Mouse (Mus musculus) midbrain, postnatal 0 days (tissue): Measurements from ENCODE around the gene Sh3bp1. TPM values are rescaled to one million over a fixed set of nuclear protein-coding genes. Genes with fewer than 3 reads are reported as not detected.

ENCODE experiments used
- ATAC-seq: fragments of 200-750 bp; cut with Nextera tagmentation; 2 replicates; pipeline ENCODE4 v1.8.0; 2017; ENCODE audit warnings: moderate number of reproducible peaks, mild to moderate bottlenecking, moderate TSS enrichment, moderate library complexity; ENCODE audit not compliant: low FRiP score
- DNase-seq: peaks from one replicate; pipeline ENCODE4 v3.0.0-alpha.2; 2015; ENCODE audit warnings: low spot score
- H3K27ac ChIP-seq: fragments of 300-500 bp; sonication (generic); 2 replicates; pipeline ENCODE4 v1.5.1; 2014; ENCODE audit warnings: low read depth, mild to moderate bottlenecking, low read length, mixed read lengths
- H3K27me3 ChIP-seq: fragments of 300-500 bp; sonication (generic); 2 replicates; pipeline ENCODE4 v1.6.1; 2014; ENCODE audit warnings: low read length, control low read depth, mixed read lengths; ENCODE audit not compliant: insufficient read depth
- H3K36me3 ChIP-seq: fragments of 300-500 bp; sonication (generic); 2 replicates; pipeline ENCODE4 v1.6.1; 2014; ENCODE audit warnings: low read length, control low read depth, mixed read lengths; ENCODE audit not compliant: insufficient read depth
- H3K4me1 ChIP-seq: fragments of 300-500 bp; sonication (generic); 2 replicates; pipeline ENCODE4 v1.6.1; 2014; ENCODE audit warnings: mild to moderate bottlenecking, control low read depth, antibody characterized with exemption, low read length, mixed read lengths; ENCODE audit not compliant: insufficient read depth
- H3K4me2 ChIP-seq: fragments of 300-500 bp; sonication (generic); 2 replicates; pipeline ENCODE4 v1.6.1; 2014; ENCODE audit warnings: low read depth, mild to moderate bottlenecking, low read length, mixed read lengths; ENCODE audit not compliant: poor library complexity, severe bottlenecking
- H3K4me3 ChIP-seq: fragments of 300-500 bp; sonication (generic); 2 replicates; pipeline ENCODE4 v1.5.1; 2014; ENCODE audit warnings: low read depth, mild to moderate bottlenecking, low read length, moderate library complexity
- H3K9ac ChIP-seq: fragments of 300-500 bp; sonication (generic); replicated peaks from 2 replicates; pipeline ENCODE4 v1.6.1; 2014; ENCODE audit warnings: mild to moderate bottlenecking, low read length, moderate library complexity, mixed read lengths; ENCODE audit not compliant: poor library complexity, severe bottlenecking
- H3K9me3 ChIP-seq: fragments of 300-500 bp; sonication (generic); 2 replicates; pipeline ENCODE4 v1.6.1; 2016; ENCODE audit warnings: low read length, control low read depth
- CTCF ChIP-seq: IDR thresholded peaks from 2 replicates; pipeline ENCODE4 v1.5.1; 2016; ENCODE audit warnings: antibody characterized with exemption, mild to moderate bottlenecking
- WGBS: fragments of 180-500 bp; shearing (Covaris S2); extraction: QIAGEN DNeasy Blood & Tissue Kit; methylation state at CpG from one replicate; pipeline ENCODE4 v1.1.7; 2014; 5-methylcytosine and 5-hydroxymethylcytosine counted together
- polyA plus RNA-seq: library from polyadenylated mRNA; unstranded; fragments of >200 nt; fragmentation: Nextera tagmentation; extraction: Ambion mirVana; gene quantifications from 2 replicates; pipeline ENCODE4 v1.2.1, GENCODE M21; 2015
- total RNA-seq: library from RNA; depleted of rRNA; stranded (reverse); fragments of >200 nt; gene quantifications from 2 replicates; pipeline ENCODE4 v1.2.3, GENCODE M21; 2014

The Sh3bp1 gene
- total and polyA plus RNA-seq, 2 experiments from 2014 or later: 4.2 to 4.7 TPM

DNA sequence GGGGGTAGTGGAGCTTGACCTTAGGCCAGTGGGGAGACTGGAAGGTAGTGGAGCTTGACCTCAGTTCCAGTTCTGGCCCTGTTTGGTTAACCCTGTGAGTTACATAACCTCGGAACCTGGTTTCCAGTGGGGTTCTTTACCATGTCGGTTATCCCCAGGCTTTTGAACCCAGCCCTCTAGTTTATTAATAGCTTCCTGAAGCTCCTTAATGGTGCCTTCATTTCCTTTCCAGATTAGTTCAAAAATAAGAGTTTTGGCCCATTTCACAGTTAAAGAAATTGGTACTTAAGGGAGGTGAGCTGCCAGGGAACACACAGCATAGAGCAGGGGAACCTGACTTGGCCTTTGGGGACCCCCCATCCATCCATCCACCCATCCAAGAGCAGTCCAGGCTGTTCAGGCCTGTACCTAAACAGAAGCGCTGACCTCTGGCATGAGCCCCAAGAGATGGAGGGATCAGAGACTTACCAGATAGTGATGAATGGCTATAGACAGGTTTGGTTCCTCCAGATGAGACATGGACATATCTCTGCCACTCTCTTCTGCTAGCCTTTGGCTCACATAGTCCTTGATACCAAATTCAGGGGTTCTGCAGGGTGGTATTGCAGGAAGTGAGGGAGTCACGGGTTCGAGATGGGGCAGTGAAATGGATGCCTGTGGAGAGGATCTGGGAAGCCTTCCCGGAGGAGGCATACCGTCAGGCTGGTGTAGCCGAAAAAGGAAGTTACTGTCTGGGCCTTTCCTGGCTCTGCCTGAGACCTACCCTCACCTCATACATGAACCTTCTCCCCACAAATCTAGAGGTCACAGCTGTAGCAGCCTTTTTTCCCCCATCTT is 15.5 kb downstream of the Sh3bp1 start:
- TF ChIP-seq CTCF: no peak
- H3K9ac ChIP-seq: peak overlapping the region; percentile 91
- ATAC-seq (no peak), DNase-seq (no peak)
- H3K27ac ChIP-seq: peak overlapping the region; percentile 97
- H3K36me3 ChIP-seq: peaks cover 18% of the 10 kb centered on the region
- H3K4me1 ChIP-seq: no peaks in the 10 kb centered on the region; the same call in 1 of the 2 replicates
- no peaks in the 10 kb centered on the region for H3K27me3 ChIP-seq
- H3K4me2 ChIP-seq: peak overlapping the region; percentile 63
- H3K4me3 ChIP-seq: peak overlapping the region; percentile 71
- WGBS: 48% methylated on average over 8 of the region's 8 CpGs
- H3K9me3 ChIP-seq: no peaks in the 10 kb centered on the region

- Histone ChIP-seq H3K4me2 (peak overlapping the region; percentile 63), H3K36me3 (peaks cover 20% of the 10 kb centered on the region), H3K4me3 (peak overlapping the region; percentile 71), H3K27me3 (no peaks in the 10 kb centered on the region), H3K9ac (peak overlapping the region; percentile 91), H3K4me1 (no peaks in the 10 kb centered on the region; the same call in 1 of the 2 replicates), H3K27ac (peak overlapping the region; percentile 57), H3K9me3 (no peaks in the 10 kb centered on the region)
- 0 out of 2 replicates have a peak, but pooled peaks have one; percentile 14 for ATAC-seq
- WGBS: 7% methylated on average over 8 of the region's 8 CpGs
- DNase-seq: peak; percentile 93
- TF ChIP-seq CTCF: peak; percentile 94
Measured at GRCm38 (mm10) chr15:78915660-78916017, 16.1 kb downstream of the Sh3bp1 start.

- Histone ChIP-seq H3K4me2 (peak overlapping the region; percentile 63), H3K9ac (peak overlapping the region; percentile 91), H3K4me3 (peak overlapping the region; percentile 71), H3K27me3 (no peaks in the 10 kb centered on the region), H3K27ac (peak overlapping the region; percentile 57), H3K9me3 (no peaks in the 10 kb centered on the region), H3K4me1 (no peaks in the 10 kb centered on the region; the same call in 1 of the 2 replicates), H3K36me3 (peaks cover 20% of the 10 kb centered on the region)
- ATAC-seq (no peak), DNase-seq (peak; percentile 49)
- TF ChIP-seq CTCF: no peak
- 27% methylated on average over 12 of the region's 12 CpGs for WGBS
Measured at GRCm38 (mm10) chr15:78916052-78916826, 16.7 kb downstream of the Sh3bp1 start.

- WGBS: 93% methylated on average over 23 of the region's 23 CpGs
- no peak for ATAC-seq
- Histone ChIP-seq H3K4me3 (no peak overlapping the region), H3K36me3 (peaks cover 20% of the 10 kb centered on the region), H3K9me3 (no peaks in the 10 kb centered on the region), H3K9ac (no peak overlapping the region), H3K27me3 (no peaks in the 10 kb centered on the region), H3K27ac (no peak overlapping the region), H3K4me2 (no peak overlapping the region), H3K4me1 (no peaks in the 10 kb centered on the region; the same call in 1 of the 2 replicates)
- no peak for DNase-seq
- no peak for TF ChIP-seq CTCF
Measured at GRCm38 (mm10) chr15:78918126-78918525, 18.6 kb downstream of the Sh3bp1 start.

GRCm38 (mm10) chr15:78919914-78920313 is 20.3 kb downstream of the Sh3bp1 start:
- no peak overlapping the region for H3K4me2 ChIP-seq
- H3K9ac ChIP-seq: no peak overlapping the region
- no peak overlapping the region for H3K4me3 ChIP-seq
- ATAC-seq: no peak
- no peak for DNase-seq
- H3K9me3 ChIP-seq: no peaks in the 10 kb centered on the region
- no peaks in the 10 kb centered on the region for H3K27me3 ChIP-seq
- peaks cover 20% of the 10 kb centered on the region for H3K36me3 ChIP-seq
- no peak overlapping the region for H3K27ac ChIP-seq
- no peaks in the 10 kb centered on the region; the same call in 1 of the 2 replicates for H3K4me1 ChIP-seq
- WGBS: 84% methylated on average over 12 of the region's 12 CpGs
- no peak for TF ChIP-seq CTCF
